Mouse (Mus musculus) CH12.LX (cell line): ENCODE measurements around the gene Minos1. TPM values are rescaled to one million over a fixed set of nuclear protein-coding genes. Genes with fewer than 3 reads are reported as not detected.

Experiments used
- DNase-seq: peaks from one replicate; pipeline ENCODE4 v3.0.0-alpha.2; 2013; ENCODE audit errors: extremely low read depth
- H3K27ac ChIP-seq: 2 replicates; pipeline ENCODE4 v1.5.1; 2012; ENCODE audit warnings: low read depth, mild to moderate bottlenecking, control low read depth, moderate library complexity; ENCODE audit not compliant: insufficient read depth
- H3K27me3 ChIP-seq: replicated peaks from 2 replicates; pipeline ENCODE3; 2012; ENCODE audit warnings: inconsistent platforms
- H3K36me3 ChIP-seq, 2 experiments: replicated peaks in 1 of 2; 2 replicates each; pipeline versions ENCODE3 to v1.6.1; 2012; ENCODE audit warnings: inconsistent platforms in 1 of 2, low read length in 1 of 2, mild to moderate bottlenecking in 1 of 2, mixed read lengths in 1 of 2, moderate library complexity in 1 of 2; ENCODE audit not compliant: control insufficient read depth in 1 of 2, insufficient read depth in 1 of 2
- H3K4me1 ChIP-seq, 2 experiments: 2 replicates each; pipeline ENCODE4 v1.6.1; 2012; ENCODE audit warnings: inconsistent platforms in 1 of 2, moderate library complexity in 1 of 2; ENCODE audit not compliant: insufficient read depth in 2 of 2, control insufficient read depth in 1 of 2
- H3K4me2 ChIP-seq: 2 replicates; pipeline ENCODE4 v1.6.1; 2012; ENCODE audit warnings: low read depth, mild to moderate bottlenecking, control low read depth; ENCODE audit not compliant: poor library complexity, insufficient read depth, severe bottlenecking
- H3K4me3 ChIP-seq, 3 experiments: fragments of 150-350 bp in 1 of 3; sonication (generic) in 1 of 3; replicated peaks in 1 of 3; 2 replicates each; pipeline versions ENCODE3 to v1.5.1; 2011 to 2012; ENCODE audit warnings: low read depth in 2 of 3, low read length in 2 of 3, mild to moderate bottlenecking in 2 of 3, moderate library complexity in 2 of 3, control low read depth in 1 of 3, improper control_type of control experiment in 1 of 3, inconsistent platforms in 1 of 3, mixed read lengths in 1 of 3; ENCODE audit not compliant: poor library complexity in 1 of 3
- H3K79me2 ChIP-seq: replicated peaks from 2 replicates; pipeline ENCODE4 v1.6.1; 2012; ENCODE audit warnings: mild to moderate bottlenecking, moderate library complexity; ENCODE audit not compliant: control insufficient read depth, poor library complexity, insufficient read depth, severe bottlenecking; ENCODE audit errors: extremely low read depth
- H3K9ac ChIP-seq: 2 replicates; pipeline ENCODE4 v1.6.1; 2012; ENCODE audit warnings: low read depth, mild to moderate bottlenecking, control low read depth, moderate library complexity; ENCODE audit not compliant: insufficient read depth
- H3K9me3 ChIP-seq: replicated peaks from 2 replicates; pipeline ENCODE3; 2012; ENCODE audit warnings: low read length, inconsistent platforms, mixed read lengths
- BHLHE40 ChIP-seq: IDR thresholded peaks from 2 replicates; pipeline ENCODE4 v1.6.1; 2011; ENCODE audit warnings: mild to moderate bottlenecking, low read depth, low read length, improper control_type of control experiment
- CHD1 ChIP-seq: IDR thresholded peaks from 2 replicates; pipeline ENCODE4 v1.6.1; 2012; ENCODE audit warnings: low read depth, low read length, improper control_type of control experiment, inconsistent platforms
- CHD2 ChIP-seq: IDR thresholded peaks from 2 replicates; pipeline ENCODE4 v1.6.1; 2011; ENCODE audit warnings: low read length, improper control_type of control experiment
- CTCF ChIP-seq, 2 experiments: IDR thresholded peaks in 1 of 2; conservative IDR thresholded peaks in 1 of 2; 2 replicates each; pipeline ENCODE4 v1.5.1; 2011 to 2012; ENCODE audit warnings: low read depth in 2 of 2, low read length in 2 of 2, improper control_type of control experiment in 1 of 2, inconsistent platforms in 1 of 2, mild to moderate bottlenecking in 1 of 2, moderate library complexity in 1 of 2
- ELF1 ChIP-seq: IDR thresholded peaks from 2 replicates; pipeline ENCODE4 v1.6.1; 2014; ENCODE audit warnings: low read depth, mild to moderate bottlenecking, inconsistent platforms, low read length, improper control_type of control experiment
- GABPA ChIP-seq: IDR thresholded peaks from 2 replicates; pipeline ENCODE4 v1.6.1; 2012; ENCODE audit warnings: low read depth, low read length, improper control_type of control experiment, inconsistent platforms; ENCODE audit not compliant: insufficient replicate concordance
- HCFC1 ChIP-seq: IDR thresholded peaks from 2 replicates; pipeline ENCODE4 v1.6.1; 2012; ENCODE audit warnings: low read depth, mild to moderate bottlenecking, inconsistent platforms, low read length, improper control_type of control experiment
- JUND ChIP-seq: conservative IDR thresholded peaks from 2 replicates; pipeline ENCODE4 v1.6.1; 2011; ENCODE audit warnings: low read depth, low read length, improper control_type of control experiment
- KAT2A ChIP-seq: IDR thresholded peaks from 2 replicates; pipeline ENCODE4 v1.6.1; 2012; ENCODE audit warnings: low read length, improper control_type of control experiment, inconsistent platforms; ENCODE audit not compliant: insufficient replicate concordance
- MAFK ChIP-seq: IDR thresholded peaks from 2 replicates; pipeline ENCODE4 v1.6.1; 2011; ENCODE audit warnings: low read length, improper control_type of control experiment; ENCODE audit not compliant: insufficient replicate concordance
- MAX ChIP-seq: IDR thresholded peaks from 2 replicates; pipeline ENCODE4 v1.6.1; 2011; ENCODE audit warnings: low read length, improper control_type of control experiment
- MAZ ChIP-seq: IDR thresholded peaks from 2 replicates; pipeline ENCODE4 v1.6.1; 2012; ENCODE audit warnings: low read depth, mild to moderate bottlenecking, inconsistent platforms, low read length, improper control_type of control experiment, moderate library complexity
- MEF2A ChIP-seq: IDR thresholded peaks from 2 replicates; pipeline ENCODE4 v1.6.1; 2014; ENCODE audit warnings: low read depth, mild to moderate bottlenecking, inconsistent platforms, low read length, improper control_type of control experiment, borderline replicate concordance
- MXI1 ChIP-seq: IDR thresholded peaks from 2 replicates; pipeline ENCODE4 v1.6.1; 2011; ENCODE audit warnings: mild to moderate bottlenecking, low read depth, low read length, improper control_type of control experiment
- NRF1 ChIP-seq: IDR thresholded peaks from 2 replicates; pipeline ENCODE4 v1.6.1; 2014; ENCODE audit warnings: low read depth, mild to moderate bottlenecking, inconsistent platforms, low read length, improper control_type of control experiment, moderate library complexity
- PAX5 ChIP-seq: IDR thresholded peaks from 2 replicates; pipeline ENCODE4 v1.6.1; 2012; ENCODE audit warnings: low read length, inconsistent platforms, mixed read lengths
- POLR2A ChIP-seq: IDR thresholded peaks from 2 replicates; pipeline ENCODE4 v1.6.1; 2011; ENCODE audit warnings: low read depth, mild to moderate bottlenecking, improper control_type of control experiment, low read length
- POLR2AphosphoS2 ChIP-seq: IDR thresholded peaks from 2 replicates; pipeline ENCODE4 v1.6.1; 2011; ENCODE audit warnings: low read depth, low read length, improper control_type of control experiment
- SIN3A ChIP-seq: IDR thresholded peaks from 2 replicates; pipeline ENCODE4 v1.6.1; 2012; ENCODE audit warnings: low read length, improper control_type of control experiment, inconsistent platforms
- TBP ChIP-seq: conservative IDR thresholded peaks from 2 replicates; pipeline ENCODE4 v1.6.1; 2011; ENCODE audit warnings: low read depth, low read length, improper control_type of control experiment
- TCF12 ChIP-seq: IDR thresholded peaks from 2 replicates; pipeline ENCODE4 v1.6.1; 2014; ENCODE audit warnings: low read depth, mild to moderate bottlenecking, inconsistent platforms, low read length, improper control_type of control experiment
- UBTF ChIP-seq: IDR thresholded peaks from 2 replicates; pipeline ENCODE4 v1.6.1; 2012; ENCODE audit warnings: low read depth, mild to moderate bottlenecking, inconsistent platforms, low read length, improper control_type of control experiment, moderate library complexity
- USF1 ChIP-seq: IDR thresholded peaks from 2 replicates; pipeline ENCODE4 v1.6.1; 2014; ENCODE audit warnings: low read depth, mild to moderate bottlenecking, inconsistent platforms, low read length, improper control_type of control experiment
- USF2 ChIP-seq: conservative IDR thresholded peaks from 2 replicates; pipeline ENCODE4 v1.6.1; 2011; ENCODE audit warnings: low read depth, low read length, improper control_type of control experiment
- ZKSCAN1 ChIP-seq: IDR thresholded peaks from 2 replicates; pipeline ENCODE4 v1.6.1; 2012; ENCODE audit warnings: low read depth, inconsistent platforms, low read length, improper control_type of control experiment, borderline replicate concordance
- ZMIZ1 ChIP-seq: IDR thresholded peaks from 2 replicates; pipeline ENCODE4 v1.6.1; 2012; ENCODE audit warnings: low read depth, mild to moderate bottlenecking, inconsistent platforms, low read length, improper control_type of control experiment
- ZNF384 ChIP-seq: IDR thresholded peaks from 2 replicates; pipeline ENCODE4 v1.6.1; 2012; ENCODE audit warnings: low read depth, low read length, improper control_type of control experiment, inconsistent platforms
- dilution Hi-C: fragments of 300-500 bp; cut with MboI; formaldehyde crosslinking; loops from 2 replicates; pipeline ENCODE4 v1.14.3; 2020; ENCODE audit warnings: low sequenced_read_pairs; ENCODE audit not compliant: extremely low pct_unique_long_range_greater_than_20kb, extremely low pct_ligation_motif_present
- in situ Hi-C: fragments of 300-500 bp; cut with MboI; formaldehyde crosslinking; loops from 3 replicates; pipeline ENCODE4 v1.14.3; 2019; ENCODE audit warnings: low sequenced_read_pairs, low pct_ligation_motif_present, low pct_unique_long_range_greater_than_20kb, mixed read lengths
- polyA plus RNA-seq: library from polyadenylated mRNA; unstranded; fragments of >175 nt; gene quantifications from 2 replicates; pipeline ENCODE4 v1.2.1, GENCODE M21; 2012; ENCODE audit warnings: low read depth; ENCODE audit not compliant: insufficient read length
- total RNA-seq, 2 experiments: library from RNA; depleted of rRNA; stranded (reverse); fragments of 300-350 nt in 1 of 2; fragments of >200 nt in 1 of 2; gene quantifications; 2 replicates each; pipeline ENCODE4 v1.2.3; 2012 to 2014

Minos1 gene
- total and polyA plus RNA-seq, 3 experiments: 39.2 to 418 (median 151) TPM

- Histone ChIP-seq H3K79me2 (0 out of 2 replicates have a peak, but pooled peaks cover 1% of the 10 kb centered on the region), H3K36me3 (peaks cover 24 to 44% of the 10 kb centered on the region in 2 experiments), H3K9ac (no peak overlapping the region), H3K4me3 (no peak overlapping the region), H3K9me3 (peaks cover under 1% of the 10 kb centered on the region), H3K4me2 (no peak overlapping the region), H3K4me1 (peaks cover 9 to 15% of the 10 kb centered on the region in 2 experiments; a peak in 3 of 4 replicates), H3K27me3 (no peaks in the 10 kb centered on the region), H3K27ac (no peak overlapping the region)
- TF ChIP-seq ZNF384 (no peak), PAX5 (no peak), ZMIZ1 (no peak), MAX (no peak), MEF2A (no peak), TCF12 (no peak), MAFK (no peak), CTCF (conservative IDR thresholded peaks at IDR 0.05 in 1 of 2, IDR thresholded peaks at IDR 0.05 in 1 of 2; ENCODE audit: low read depth in 2 of 2, low read length in 2 of 2) (no peak), ELF1 (no peak), ZKSCAN1 (no peak), JUND (no peak), HCFC1 (no peak), USF1 (no peak)
- in situ Hi-C loops: no loop called here
- no peak for DNase-seq
- dilution Hi-C loops: no loop called here
Observed at GRCm38 (mm10) chr4:139100326-139100725, 30.6 kb downstream of the Minos1 start.

GRCm38 (mm10) chr4:139096201-139096600, 34.7 kb downstream of the Minos1 start:
- H3K4me2 ChIP-seq: no peak overlapping the region
- dilution Hi-C loops: no loop called here
- DNase-seq: no peak
- H3K9ac ChIP-seq: no peak overlapping the region
- H3K4me1 ChIP-seq: no peaks in the 10 kb centered on the region; a peak in 1 of 4 replicates
- H3K36me3 ChIP-seq: peaks cover 0 to 3% of the 10 kb centered on the region in 2 experiments
- H3K79me2 ChIP-seq: no peaks in the 10 kb centered on the region
- no peaks in the 10 kb centered on the region for H3K27me3 ChIP-seq
- no peak overlapping the region for H3K27ac ChIP-seq
- no peak overlapping the region for H3K4me3 ChIP-seq
- H3K9me3 ChIP-seq: peaks cover 15% of the 10 kb centered on the region
- no peak for TF ChIP-seq CHD2
- TF ChIP-seq GABPA: no peak
- TF ChIP-seq UBTF: no peak
- TF ChIP-seq TBP: no peak
- TF ChIP-seq ELF1: no peak
- no peak for TF ChIP-seq ZMIZ1
- TF ChIP-seq POLR2A: no peak
- TF ChIP-seq SIN3A: no peak
- no peak for TF ChIP-seq NRF1
- TF ChIP-seq MXI1: no peak
- no peak for TF ChIP-seq JUND
- no peak for TF ChIP-seq USF2
- TF ChIP-seq ZKSCAN1: no peak
- TF ChIP-seq KAT2A: no peak
- TF ChIP-seq MAZ: no peak
- no peak for TF ChIP-seq CHD1
- TF ChIP-seq CTCF (conservative IDR thresholded peaks at IDR 0.05 in 1 of 2, IDR thresholded peaks at IDR 0.05 in 1 of 2; ENCODE audit: low read depth in 2 of 2, low read length in 2 of 2): no peak
- no peak for TF ChIP-seq BHLHE40
- no peak for TF ChIP-seq HCFC1
- TF ChIP-seq POLR2AphosphoS2: no peak
- in situ Hi-C loops: no loop called here
